Mouse (Mus musculus): Measurements from ENCODE around the gene Hoxa9.

DNA sequence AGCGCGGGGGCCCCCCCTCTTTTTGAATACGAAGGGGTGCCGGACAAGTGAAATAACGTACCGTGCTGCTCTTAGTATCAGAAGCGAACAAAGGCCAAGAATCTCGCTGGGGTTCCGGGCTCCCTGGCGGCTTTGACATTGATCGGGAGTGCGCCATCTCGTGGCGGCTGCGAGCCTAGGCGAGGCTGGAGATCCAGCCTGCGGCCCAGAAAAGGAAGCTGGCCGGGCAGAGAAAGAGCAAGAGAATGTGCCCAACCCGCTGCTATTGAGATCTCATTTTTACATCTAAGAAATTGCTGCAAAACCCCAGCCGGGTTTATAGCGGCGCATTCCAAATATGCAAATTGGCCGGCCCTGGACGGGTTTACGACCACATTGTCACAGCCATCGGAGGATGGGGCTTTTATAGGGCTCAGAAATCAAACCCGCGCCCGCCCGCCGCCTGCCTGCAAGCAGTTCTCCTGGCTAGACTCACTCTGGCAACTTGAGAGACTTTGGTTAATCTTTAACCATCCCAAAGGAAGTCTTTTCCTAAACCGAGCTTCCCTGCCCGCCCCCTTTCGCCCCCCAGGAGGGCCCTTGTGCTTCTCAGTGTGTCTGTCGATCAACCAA lies 9.6 kb upstream of the Hoxa9 start, which contains the start of gene Hoxa10:
- TF ChIP-seq POLR2A (IDR thresholded peaks at IDR 0.05; ENCODE audit: insufficient read depth, low read depth, low read length) = no peak
- TF ChIP-seq CTCF (IDR thresholded peaks at IDR 0.05) = peak; percentile 82
- no peak for TF ChIP-seq EP300 (IDR thresholded peaks at IDR 0.05; ENCODE audit: insufficient read depth, low read depth, low read length)

Data from heart, adult 2 months (tissue).